In the genomic region with DNA sequence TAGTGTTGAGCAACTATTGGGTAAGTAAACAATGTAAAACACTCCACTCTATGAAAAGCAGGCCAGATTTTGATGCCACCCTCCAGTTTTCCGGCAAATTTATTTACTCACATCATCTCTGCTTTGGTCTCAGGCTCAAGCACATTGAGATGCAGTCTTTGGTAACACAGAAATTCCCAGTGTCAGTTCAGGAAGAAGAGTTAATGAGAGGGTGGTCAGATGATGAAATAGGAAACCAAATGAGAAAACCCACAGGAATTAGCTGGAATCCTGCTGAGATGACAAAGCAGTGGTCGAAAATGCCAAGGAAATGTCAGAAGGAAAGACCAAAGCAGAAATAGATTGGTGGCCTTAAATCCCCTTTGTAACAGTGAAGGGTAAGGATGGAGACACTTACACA, we compare ENCODE assay signal across 22 mouse cellular contexts.
DNase-seq lines count a peak whose midpoint lies in the region; ATAC-seq and TF ChIP-seq lines count a peak whose summit lies in the region.
"Had no signal": no experiment of that assay in that cellular context is flagged by ENCODE, and none has a peak within 500 bp of the region (broad histone marks: within the 10 kb centered on the region; RNA-seq: fewer than 3 reads in every experiment).

No protein-coding gene starts in this region.

- H3K9me3 ChIP-seq in embryonic facial prominence, embryonic 14.5 days (ENCODE audit: control insufficient read depth, low read length) = no peaks in the 10 kb centered on the region
- H3K9me3 ChIP-seq in embryonic facial prominence, embryonic 10.5 days = no peaks in the 10 kb centered on the region
- no peaks in the 10 kb centered on the region for H3K9me3 ChIP-seq in lung, embryonic 14.5 days (ENCODE audit: low read depth, low read length)
- H3K9me3 ChIP-seq: embryonic facial prominence, embryonic 12.5 days; forebrain, embryonic 10.5 days; hindbrain, embryonic 12.5 days; limb, embryonic 15.5 days; megakaryocyte, embryonic 14.5 days had no signal

- H3K4me2 ChIP-seq in embryonic facial prominence, embryonic 14.5 days (ENCODE audit: low read depth, low read length) = no peak overlapping the region
- no peak overlapping the region for H3K4me2 ChIP-seq in lung, embryonic 14.5 days
- H3K4me2 ChIP-seq: embryonic facial prominence, embryonic 12.5 days; hindbrain, embryonic 12.5 days; limb, embryonic 15.5 days had no signal

- H3K27me3 ChIP-seq in embryonic facial prominence, embryonic 14.5 days (replicated peaks; ENCODE audit: control insufficient read depth, insufficient read depth, low read length) = no peaks in the 10 kb centered on the region
- no peaks in the 10 kb centered on the region for H3K27me3 ChIP-seq in embryonic facial prominence, embryonic 10.5 days (replicated peaks; ENCODE audit: low read depth, poor library complexity, severe bottlenecking)
- no peaks in the 10 kb centered on the region for H3K27me3 ChIP-seq in lung, embryonic 14.5 days (ENCODE audit: insufficient read depth, low read length)
- H3K27me3 ChIP-seq: embryonic facial prominence, embryonic 12.5 days; hindbrain, embryonic 12.5 days; limb, embryonic 15.5 days; megakaryocyte, embryonic 14.5 days had no signal

- no peak overlapping the region for H3K9ac ChIP-seq in embryonic facial prominence, embryonic 14.5 days (ENCODE audit: low read depth, low read length)
- no peak overlapping the region for H3K9ac ChIP-seq in lung, embryonic 14.5 days
- H3K9ac ChIP-seq: embryonic facial prominence, embryonic 12.5 days; hindbrain, embryonic 12.5 days; limb, embryonic 15.5 days; liver, postnatal 0 days had no signal

- no peaks in the 10 kb centered on the region for H3K36me3 ChIP-seq in embryonic facial prominence, embryonic 14.5 days (ENCODE audit: control insufficient read depth, insufficient read depth, low read length)
- H3K36me3 ChIP-seq in embryonic facial prominence, embryonic 10.5 days (replicated peaks) = no peaks in the 10 kb centered on the region
- H3K36me3 ChIP-seq in lung, embryonic 14.5 days (ENCODE audit: insufficient read depth) = no peaks in the 10 kb centered on the region
- H3K36me3 ChIP-seq: embryonic facial prominence, embryonic 12.5 days; forebrain, embryonic 10.5 days; hindbrain, embryonic 12.5 days; limb, embryonic 15.5 days had no signal

- H3K4me1 ChIP-seq in embryonic facial prominence, embryonic 14.5 days (ENCODE audit: control insufficient read depth, insufficient read depth, low read length) = no peaks in the 10 kb centered on the region
- H3K4me1 ChIP-seq in embryonic facial prominence, embryonic 10.5 days = peaks cover 14% of the 10 kb centered on the region
- H3K4me1 ChIP-seq in lung, embryonic 14.5 days (ENCODE audit: insufficient read depth) = no peaks in the 10 kb centered on the region
- H3K4me1 ChIP-seq: limb, embryonic 15.5 days; megakaryocyte, embryonic 14.5 days had no signal

- H3K4me3 ChIP-seq in embryonic facial prominence, embryonic 14.5 days (ENCODE audit: low read depth, low read length) = no peak overlapping the region
- H3K4me3 ChIP-seq in embryonic facial prominence, embryonic 10.5 days = no peak overlapping the region
- H3K4me3 ChIP-seq in lung, embryonic 14.5 days (ENCODE audit: low read depth, low read length) = no peak overlapping the region
- H3K4me3 ChIP-seq: embryonic facial prominence, embryonic 12.5 days; forebrain, embryonic 10.5 days; hindbrain, embryonic 12.5 days; limb, embryonic 15.5 days; megakaryocyte, embryonic 14.5 days had no signal

- peak; percentile 17 for DNase-seq in embryonic facial prominence, embryonic 14.5 days (ENCODE audit: low spot score)
- DNase-seq in embryonic facial prominence, embryonic 10.5 days (ENCODE audit: low spot score) = no peak
- DNase-seq in lung, embryonic 14.5 days = peak; percentile 25
- no peak for DNase-seq in lung, postnatal 14 days
- peak; percentile 54 for DNase-seq in NIH3T3 (ENCODE audit: low read depth)
- peak; percentile 58 for DNase-seq in fibroblast of lung, adult 2 months (ENCODE audit: low read depth)
- no peak for DNase-seq in gastrocnemius, postnatal 4 days (ENCODE audit: low spot score in 2 of 2)
- DNase-seq in layer of hippocampus, postnatal 10 days (ENCODE audit: low spot score in 2 of 2) = no peak
- DNase-seq: adrenal gland, postnatal 36 days; cerebellum, postnatal 36 days; gastrocnemius, postnatal 14 days; layer of hippocampus, postnatal 36 days; liver, postnatal 0 days; right cerebral cortex, adult 18-20 months; thymus, adult 18-20 months had no signal

- no peak overlapping the region for H3K27ac ChIP-seq in embryonic facial prominence, embryonic 14.5 days (replicated peaks; ENCODE audit: low read depth, low read length)
- H3K27ac ChIP-seq in embryonic facial prominence, embryonic 10.5 days (replicated peaks) = no peak overlapping the region
- H3K27ac ChIP-seq in lung, embryonic 14.5 days (ENCODE audit: low read depth) = no peak overlapping the region
- H3K27ac ChIP-seq: embryonic facial prominence, embryonic 12.5 days; forebrain, embryonic 10.5 days; hindbrain, embryonic 12.5 days; limb, embryonic 15.5 days had no signal

- ATAC-seq in embryonic facial prominence, embryonic 14.5 days (ENCODE audit: low read depth) = no peak
- no peak for ATAC-seq in lung, embryonic 14.5 days (ENCODE audit: insufficient read depth)
- ATAC-seq: inflammation-experienced regulatory T-cells, adult 6 months; liver, postnatal 0 days; midbrain, embryonic 16.5 days had no signal

- no peak for TF ChIP-seq CTCF in lung, embryonic 14.5 days (IDR thresholded peaks at IDR 0.05; ENCODE audit: low read depth)

- WGBS in embryonic facial prominence, embryonic 14.5 days = 16% methylated on average over 2 of the region's 2 CpGs
- WGBS in embryonic facial prominence, embryonic 10.5 days = 30% methylated on average over 2 of the region's 2 CpGs
- 34% methylated on average over 2 of the region's 2 CpGs for WGBS in lung, embryonic 14.5 days

Comparison
In these comparisons a context has a peak if more than half of its experiments do, and no peak if none do; other contexts are left out.
1. DNase-seq: peak in embryonic facial prominence, embryonic 14.5 days (single experiment), lung, embryonic 14.5 days (single experiment), NIH3T3 (single experiment) and fibroblast of lung, adult 2 months (single experiment); none in embryonic facial prominence, embryonic 10.5 days (single experiment), lung, postnatal 14 days (single experiment), gastrocnemius, postnatal 4 days (0 of 2) and layer of hippocampus, postnatal 10 days (0 of 2).